Mouse (Mus musculus) urinary bladder, postnatal 36 days (tissue): ENCODE results near the gene E330009J07Rik.
A peak's percentile ranks its signal among the peaks of the same experiment; 100 is the strongest.

Experiments used
- DNase-seq, 2 experiments: peaks; one replicate each; pipeline ENCODE4 v3.0.0; 2022; ENCODE audit warnings: low spot score in 2 of 2, mixed read lengths in 1 of 2

The E330009J07Rik gene

GRCm38 (mm10) chr6:40429521-40429931 lies 6.4 kb downstream of the E330009J07Rik start:
- peak in 1 of 2 experiments; percentile 4 for DNase-seq

GRCm38 (mm10) chr6:40428696-40429095 lies 7.2 kb downstream of the E330009J07Rik start:
- DNase-seq = no peak

DNA sequence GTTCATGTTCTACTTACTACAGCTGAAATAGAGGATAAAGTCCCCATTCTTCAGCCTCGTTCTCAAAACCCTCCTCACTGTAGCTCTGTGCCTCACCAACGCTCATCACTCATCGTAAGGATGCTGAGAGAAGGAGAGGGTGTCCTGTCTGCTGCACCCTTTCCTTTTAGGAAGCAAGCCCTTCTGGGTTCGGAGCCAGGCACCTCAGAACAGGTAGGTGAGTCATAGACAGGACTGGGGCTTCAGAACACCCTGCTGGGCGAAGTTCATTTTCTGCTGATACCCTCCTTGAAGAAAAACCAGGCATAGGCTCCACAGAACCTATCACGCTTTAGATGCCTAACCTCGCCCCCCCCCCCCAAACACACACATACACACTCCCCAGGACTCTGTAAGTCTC lies 8.5 kb downstream of the E330009J07Rik start:
- DNase-seq = no peak

DNA sequence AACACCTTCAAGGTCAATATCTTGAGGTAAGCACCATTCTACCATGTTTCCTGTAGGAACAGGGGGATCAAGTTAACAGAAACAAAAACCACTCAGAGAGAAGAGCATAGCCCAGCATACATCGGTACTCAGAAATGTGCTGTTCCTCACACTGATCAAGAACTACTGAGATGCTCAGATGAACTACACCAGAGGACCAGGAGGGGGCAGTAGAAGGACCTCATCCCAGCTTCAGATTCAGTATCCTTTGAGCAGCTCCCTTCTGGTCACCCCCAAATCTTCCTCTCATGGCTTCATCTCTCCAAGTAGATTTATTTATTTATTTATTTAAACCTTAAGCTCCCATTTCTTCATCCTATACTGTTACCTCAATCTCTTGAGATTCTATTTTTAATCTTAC lies 12.2 kb downstream of the E330009J07Rik start:
- DNase-seq = peak; percentile 30 to 33

GRCm38 (mm10) chr6:40423013-40423412 lies 12.9 kb downstream of the E330009J07Rik start:
- DNase-seq = no peak

GRCm38 (mm10) chr6:40421099-40421498 lies 14.8 kb downstream of the E330009J07Rik start:
- DNase-seq = no peak

- no peak for DNase-seq
Measured at GRCm38 (mm10) chr6:40418386-40418785, 17.5 kb downstream of the E330009J07Rik start.

DNA sequence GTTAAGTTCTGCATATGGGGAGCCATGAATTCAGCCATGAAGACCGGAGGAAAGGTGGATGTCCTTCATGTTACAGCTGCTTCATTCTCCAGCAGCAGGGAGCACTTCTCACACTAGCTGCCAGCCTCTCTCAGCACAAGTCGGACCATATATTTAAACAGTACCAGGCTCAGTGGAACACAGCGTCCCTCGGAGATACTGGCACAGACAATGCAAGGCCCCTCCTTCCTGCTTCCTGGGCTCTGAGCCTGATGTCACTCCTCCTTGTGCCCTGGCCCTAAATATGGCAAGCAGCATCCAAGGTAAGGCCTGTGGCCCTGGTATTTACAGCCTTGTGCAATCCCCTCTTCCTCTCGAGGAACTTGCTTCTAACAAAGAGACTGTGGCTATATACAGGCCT lies 20.1 kb downstream of the E330009J07Rik start:
- no peak for DNase-seq

- no peak for DNase-seq
Measured at GRCm38 (mm10) chr6:40413565-40413964, 22.4 kb downstream of the E330009J07Rik start.

- no peak for DNase-seq
Measured at GRCm38 (mm10) chr6:40413046-40413445, 22.9 kb downstream of the E330009J07Rik start.

DNA sequence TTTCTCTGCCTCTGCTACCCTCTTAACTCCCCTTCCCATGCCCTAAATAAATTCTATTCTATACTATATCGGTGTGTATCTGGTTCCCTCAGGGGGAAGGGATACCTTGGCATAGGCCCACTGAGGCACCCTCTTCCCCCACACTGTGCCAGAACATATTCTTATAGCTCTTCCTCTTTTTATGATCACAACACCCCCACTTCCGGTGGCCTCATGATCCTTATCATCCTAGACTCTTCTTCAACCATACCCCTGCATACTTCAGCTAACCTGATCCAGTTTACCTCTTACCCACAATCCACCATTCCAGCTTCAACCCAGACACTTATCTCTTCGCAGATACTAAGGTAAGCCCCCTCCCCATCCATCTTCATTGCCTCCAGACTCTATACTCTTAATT lies 24.9 kb downstream of the E330009J07Rik start:
- no peak for DNase-seq

DNA sequence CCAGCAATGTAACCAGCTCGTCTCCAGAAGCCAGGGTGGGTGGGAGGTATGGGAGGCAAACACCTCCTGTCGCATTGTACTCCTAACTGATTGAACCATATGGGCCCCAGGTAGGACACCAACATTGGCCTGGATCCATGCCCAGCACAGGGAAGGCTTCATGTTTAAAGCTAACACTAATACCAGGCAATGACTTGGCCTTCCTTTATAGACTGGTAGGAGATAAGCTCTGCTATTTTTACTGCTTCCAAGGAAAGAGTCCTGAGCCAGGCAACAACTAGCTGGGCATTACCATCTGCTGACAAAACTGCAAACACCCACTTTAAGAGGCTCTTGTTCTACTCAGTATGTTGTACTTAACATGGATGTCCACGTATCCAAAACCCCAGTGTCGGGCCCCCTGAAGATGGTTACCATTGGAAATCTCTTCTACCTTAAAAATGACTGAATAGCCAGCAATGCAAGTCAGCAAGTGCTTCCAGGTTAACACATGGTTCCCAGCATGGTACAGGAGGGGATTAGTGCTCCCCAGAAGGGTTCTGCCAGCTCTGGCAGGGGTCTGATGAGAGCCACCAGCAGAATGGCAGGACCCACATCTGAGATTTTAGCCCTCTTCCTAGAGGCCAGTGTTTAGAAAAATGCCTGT lies 32.2 kb downstream of the E330009J07Rik start:
- no peak for DNase-seq

DNA sequence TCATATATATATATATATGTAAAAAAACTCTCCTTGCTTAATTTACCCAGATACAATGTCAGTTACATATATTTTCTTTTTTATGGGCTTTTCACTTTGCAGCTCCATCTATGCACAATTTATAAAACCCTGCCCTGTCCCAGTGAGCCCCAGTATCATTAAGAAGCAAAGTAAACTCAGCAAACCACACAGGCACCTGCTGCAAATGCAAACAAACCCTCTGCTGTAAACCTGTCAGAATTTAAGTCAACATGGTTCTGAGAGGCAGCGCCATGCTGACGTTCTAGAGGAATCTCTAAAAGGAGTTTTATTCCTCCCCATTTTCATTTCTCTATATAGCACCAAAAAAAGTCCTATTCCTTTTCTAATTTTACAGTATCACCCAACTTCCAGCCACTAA lies 33.9 kb downstream of the E330009J07Rik start:
- DNase-seq = no peak

DNA sequence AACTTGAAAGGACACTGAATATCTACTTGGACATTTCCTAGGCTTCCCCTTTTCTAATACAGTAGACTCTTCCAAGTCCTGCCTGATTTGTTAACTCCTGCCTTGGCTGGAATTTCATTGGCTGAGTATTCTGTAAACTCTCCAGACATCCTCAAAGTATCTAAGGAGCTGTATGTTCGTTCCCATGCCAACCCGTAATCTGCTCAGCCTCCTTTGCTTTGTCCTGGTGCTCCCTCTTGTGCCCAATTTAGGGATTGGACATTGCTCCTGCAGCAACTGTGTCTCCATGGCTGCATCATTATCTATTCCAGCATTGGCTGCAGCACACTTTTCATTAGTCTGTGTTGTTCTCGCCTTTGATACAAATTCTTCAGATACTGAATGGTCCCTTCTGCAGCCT lies 42.7 kb downstream of the E330009J07Rik start:
- DNase-seq = peak; percentile 7 to 17

DNA sequence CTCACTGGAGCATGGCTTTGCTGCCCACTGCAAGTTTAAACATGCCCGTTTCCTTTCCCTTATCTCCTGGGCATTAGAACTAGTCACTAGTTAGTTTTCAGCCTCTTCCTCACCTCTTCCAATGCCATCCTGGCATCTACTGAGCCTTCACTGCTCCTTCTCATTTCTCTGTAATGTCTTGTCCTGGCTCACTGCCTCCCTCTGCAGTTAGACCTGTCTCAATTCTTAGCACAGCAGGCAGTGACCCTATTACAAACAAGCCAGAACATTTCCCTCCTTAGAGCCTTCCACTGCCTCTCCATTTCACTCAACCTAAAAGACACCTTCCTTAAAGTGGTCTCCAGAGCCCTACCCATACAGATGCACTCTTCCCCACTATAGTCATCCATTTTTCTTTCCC lies 45.0 kb downstream of the E330009J07Rik start:
- DNase-seq = no peak

DNA sequence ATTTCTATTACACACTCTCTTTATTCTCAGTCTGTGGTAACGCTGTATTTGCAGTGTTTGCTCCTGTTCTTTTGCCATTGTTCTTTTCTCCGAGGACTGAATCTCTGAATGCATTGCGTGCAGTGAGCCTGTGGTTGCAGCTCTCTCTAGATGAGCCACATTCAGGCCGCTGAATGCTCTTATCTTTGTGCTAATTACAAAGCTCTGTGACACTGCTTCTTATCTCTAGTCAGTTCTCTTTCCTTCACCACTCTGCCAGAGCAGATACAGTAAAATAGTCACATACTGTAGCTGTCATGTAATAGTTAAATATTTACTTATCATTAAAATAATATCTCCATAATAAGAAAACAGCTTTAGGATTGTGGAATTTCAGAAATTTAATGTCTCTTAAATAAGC lies 47.3 kb downstream of the E330009J07Rik start:
- no peak for DNase-seq

- no peak for DNase-seq
Measured at GRCm38 (mm10) chr6:40385682-40386081, 50.3 kb downstream of the E330009J07Rik start.

DNA sequence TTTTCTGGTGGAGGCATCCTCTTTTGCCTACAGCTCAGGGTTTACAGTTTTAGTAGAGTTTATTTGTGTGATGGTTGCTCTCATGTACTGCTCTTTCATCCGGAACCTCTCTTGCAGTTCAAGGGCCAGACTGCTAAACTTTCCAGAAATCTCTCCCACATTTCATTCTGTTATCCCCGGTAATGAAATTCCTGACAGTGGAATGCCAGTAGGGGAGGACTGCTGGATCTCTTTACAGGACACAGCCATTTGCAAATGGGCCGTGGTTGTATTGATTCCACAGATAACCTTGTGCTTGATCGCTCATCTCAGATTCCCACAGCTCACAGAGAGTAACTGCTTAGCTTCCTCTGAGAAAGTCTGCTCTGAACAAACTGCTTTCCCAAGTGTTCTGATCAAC lies 54.0 kb downstream of the E330009J07Rik start:
- DNase-seq = no peak

DNA sequence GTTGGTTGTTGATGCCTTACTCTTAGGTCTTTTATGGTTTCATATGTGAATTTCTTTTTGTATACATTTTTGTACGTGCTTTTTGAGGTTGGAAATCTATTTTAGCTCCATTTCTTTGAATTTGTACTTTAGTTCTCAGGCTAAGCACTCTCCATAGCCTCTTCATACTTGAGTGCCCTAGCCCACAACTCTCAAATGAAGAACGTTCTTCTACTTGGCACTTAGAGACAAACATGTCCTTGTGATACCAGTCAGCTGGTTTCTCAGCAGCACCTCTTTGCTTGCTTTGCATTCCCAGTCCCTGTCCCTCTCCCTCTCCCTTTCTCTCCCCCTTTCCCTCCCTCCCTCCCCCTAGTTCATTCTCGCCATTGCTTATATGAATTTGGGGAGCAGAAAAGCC lies 55.8 kb downstream of the E330009J07Rik start:
- no peak for DNase-seq

GRCm38 (mm10) chr6:40371031-40371430 lies 64.9 kb downstream of the E330009J07Rik start:
- DNase-seq = no peak

- DNase-seq = no peak
Measured at GRCm38 (mm10) chr6:40353360-40353759, 82.6 kb downstream of the E330009J07Rik start.
